Mouse (Mus musculus) liver, embryonic 12.5 days (tissue): ENCODE data around the gene Ankrd13b. TPM values are rescaled to one million over a fixed set of nuclear protein-coding genes. Genes with fewer than 3 reads are reported as not detected.
A peak's percentile ranks its signal among the peaks of the same experiment; 100 is the strongest.

Experiments used
- ATAC-seq: fragments of 200-750 bp; cut with Nextera tagmentation; 2 replicates; pipeline ENCODE4 v1.8.0; 2017; ENCODE audit warnings: moderate number of reproducible peaks, mild to moderate bottlenecking, moderate library complexity
- H3K27ac ChIP-seq: fragments of 300-500 bp; sonication (generic); 2 replicates; pipeline ENCODE4 v1.5.1; 2016; ENCODE audit warnings: mild to moderate bottlenecking
- H3K27me3 ChIP-seq: fragments of 300-500 bp; sonication (generic); replicated peaks from 2 replicates; pipeline ENCODE4 v1.6.1; 2016; ENCODE audit warnings: mild to moderate bottlenecking, moderate library complexity
- H3K36me3 ChIP-seq: fragments of 300-500 bp; sonication (generic); 2 replicates; pipeline ENCODE4 v1.6.1; 2016; ENCODE audit warnings: mild to moderate bottlenecking, moderate library complexity
- H3K4me1 ChIP-seq: fragments of 300-500 bp; sonication (generic); 2 replicates; pipeline ENCODE4 v1.6.1; 2016
- H3K4me2 ChIP-seq: fragments of 300-500 bp; sonication (generic); 2 replicates; pipeline ENCODE4 v1.6.1; 2016; ENCODE audit warnings: mild to moderate bottlenecking, moderate library complexity
- H3K4me3 ChIP-seq: fragments of 300-500 bp; sonication (generic); 2 replicates; pipeline ENCODE4 v1.5.1; 2016; ENCODE audit warnings: mild to moderate bottlenecking, moderate library complexity
- H3K9ac ChIP-seq: fragments of 300-500 bp; sonication (generic); 2 replicates; pipeline ENCODE4 v1.6.1; 2016; ENCODE audit warnings: mild to moderate bottlenecking, moderate library complexity
- H3K9me3 ChIP-seq: fragments of 300-500 bp; sonication (generic); replicated peaks from 2 replicates; pipeline ENCODE4 v1.6.1; 2016; ENCODE audit warnings: mild to moderate bottlenecking, moderate library complexity
- WGBS: fragments of 180-500 bp; shearing (Covaris S2); methylation state at CpG from one replicate; pipeline ENCODE4 v1.1.7; 2016; ENCODE audit not compliant: insufficient replicate concordance; 5-methylcytosine and 5-hydroxymethylcytosine counted together
- polyA plus RNA-seq: library from polyadenylated mRNA; unstranded; fragments of >200 nt; fragmentation: Nextera tagmentation; extraction: Ambion mirVana; gene quantifications from 2 replicates; pipeline ENCODE4 v1.2.1, GENCODE M21; 2016

Gene Ankrd13b
- polyA plus RNA-seq, 1 experiment from 2014 or later, result 2.1 TPM

DNA sequence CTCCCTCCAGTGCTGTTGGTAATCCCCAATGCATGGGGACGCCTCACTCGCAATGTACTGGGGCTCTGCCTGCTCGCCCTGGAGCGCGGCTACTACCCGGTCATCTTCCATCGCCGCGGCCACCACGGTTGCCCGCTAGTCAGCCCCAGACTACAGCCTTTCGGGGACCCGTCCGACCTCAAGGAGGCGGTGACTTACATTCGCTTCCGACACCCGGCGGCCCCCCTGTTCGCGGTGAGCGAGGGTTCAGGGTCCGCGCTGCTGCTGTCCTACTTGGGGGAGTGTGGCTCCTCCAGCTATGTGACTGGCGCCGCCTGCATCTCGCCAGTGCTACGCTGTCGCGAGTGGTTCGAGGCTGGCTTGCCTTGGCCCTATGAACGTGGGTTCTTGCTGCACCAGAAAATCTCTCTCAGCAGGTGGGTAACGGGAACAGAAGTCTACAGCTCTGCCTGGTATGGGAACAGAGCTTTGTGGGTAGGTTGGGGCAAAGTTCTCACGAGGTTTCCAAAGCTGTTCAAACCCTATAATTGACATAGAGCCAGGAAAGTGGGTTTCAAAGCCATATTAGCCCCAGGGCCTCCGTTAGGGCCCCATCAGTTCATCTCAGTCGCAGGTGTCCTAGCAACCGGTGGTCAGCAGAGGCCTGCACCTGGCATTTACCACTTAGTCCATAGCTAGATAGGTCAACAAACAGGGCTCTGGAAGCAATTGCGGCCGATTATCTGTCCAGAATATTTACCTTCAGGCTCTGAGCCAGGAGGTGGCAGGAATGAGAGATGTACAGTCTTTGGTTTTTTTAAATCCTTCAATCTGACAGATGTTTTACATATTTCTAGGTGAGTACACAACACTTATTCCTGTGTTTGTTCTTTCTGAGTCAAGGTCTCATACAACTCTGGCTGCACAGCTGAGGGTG lies 26.4 kb upstream of the Ankrd13b start, which contains the start of gene Trp53i13:
Gene Trp53i13, minus strand, starts transcription at position 344 of the 916 bp plus-strand sequence.
- no peaks in the 10 kb centered on the region for H3K36me3 ChIP-seq
- peaks cover 66% of the 10 kb centered on the region for H3K4me1 ChIP-seq
- H3K9ac ChIP-seq, result peak within 1 kb of the TSS; percentile 67
- peak within 1 kb of the TSS; percentile 69 for H3K27ac ChIP-seq
- no peaks in the 10 kb centered on the region for H3K9me3 ChIP-seq
- no peak for ATAC-seq
- WGBS, result 13% methylated on average over 39 of the region's 39 CpGs
- H3K4me3 ChIP-seq, result peak within 1 kb of the TSS; percentile 72
- H3K4me2 ChIP-seq, result peak within 1 kb of the TSS; percentile 97
- H3K27me3 ChIP-seq, result peaks cover 55% of the 10 kb centered on the region

GRCm38 (mm10) chr11:77514832-77515636 lies 25.6 kb upstream of the Ankrd13b start, which contains the start of gene Abhd15:
Gene Abhd15 (plus strand): TSS chr11:77515121.
- H3K27ac ChIP-seq, result peak within 1 kb of the TSS; percentile 69
- peaks cover 55% of the 10 kb centered on the region for H3K27me3 ChIP-seq
- under 1% methylated on average over 72 of the region's 72 CpGs for WGBS

DNA sequence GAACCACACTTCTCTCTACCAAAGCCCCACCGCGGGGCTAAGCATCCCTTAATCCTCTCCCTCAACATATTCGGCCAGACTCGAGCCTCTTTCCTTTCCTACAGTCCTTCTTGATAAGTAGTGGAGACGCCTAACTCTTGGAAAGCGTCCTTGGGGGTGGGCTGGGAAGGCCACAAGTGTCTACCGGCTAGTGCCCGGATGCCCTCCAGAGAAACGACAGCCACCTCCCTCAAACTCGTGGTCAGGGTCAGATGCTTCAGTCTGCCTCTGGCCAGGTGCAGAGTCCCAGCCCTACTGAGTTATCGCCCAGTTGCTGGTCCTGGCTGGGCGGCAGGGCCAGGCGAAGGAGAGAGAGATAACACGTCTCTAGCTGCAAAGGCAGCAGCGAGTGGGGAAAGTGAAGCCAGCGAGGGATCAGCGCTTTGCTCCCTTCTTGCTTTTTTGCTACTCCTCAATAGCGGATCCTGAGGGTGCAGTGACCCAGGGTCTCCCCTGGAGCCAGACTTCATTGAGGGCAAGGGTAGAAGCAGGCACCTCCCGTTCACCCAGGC lies 24.9 kb upstream of the Ankrd13b start:
- Histone ChIP-seq H3K4me3 (peak overlapping the region; percentile 72), H3K36me3 (no peaks in the 10 kb centered on the region), H3K9me3 (no peaks in the 10 kb centered on the region), H3K27me3 (peaks cover 53% of the 10 kb centered on the region), H3K27ac (peak overlapping the region; percentile 69), H3K4me2 (peak overlapping the region; percentile 97), H3K9ac (peak overlapping the region; percentile 67), H3K4me1 (peaks cover 56% of the 10 kb centered on the region)
- 3% methylated on average over 19 of the region's 19 CpGs for WGBS
- ATAC-seq, result peak; percentile 53

More at GRCm38 (mm10) chr11:77514832-77515636, 25.6 kb upstream of the Ankrd13b start, which contains the start of gene Abhd15:
- ATAC-seq, result peak; percentile 51
- H3K36me3 ChIP-seq, result no peaks in the 10 kb centered on the region
- no peaks in the 10 kb centered on the region for H3K9me3 ChIP-seq
- peak within 1 kb of the TSS; percentile 72 for H3K4me3 ChIP-seq
- H3K4me1 ChIP-seq, result peaks cover 62% of the 10 kb centered on the region
- H3K4me2 ChIP-seq, result peak within 1 kb of the TSS; percentile 97
- H3K9ac ChIP-seq, result peak within 1 kb of the TSS; percentile 74

DNA sequence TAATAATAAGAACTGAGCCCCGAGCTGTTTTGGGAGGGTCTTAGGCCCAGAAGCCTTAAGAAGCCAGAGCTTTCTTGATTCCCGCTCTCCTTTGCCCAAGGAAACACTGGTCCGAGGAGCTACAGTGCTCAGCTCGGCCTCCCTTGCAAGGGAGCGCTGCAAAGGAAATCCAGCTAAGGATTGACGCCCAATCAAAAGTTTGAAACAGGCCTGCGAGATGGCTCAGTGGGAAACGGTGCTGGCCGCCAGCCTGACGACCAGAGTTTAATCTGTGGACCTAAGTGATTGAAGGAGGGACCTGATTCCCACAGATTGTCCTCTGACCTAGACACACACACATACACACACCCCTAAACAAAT lies 24.3 kb upstream of the Ankrd13b start:
- no peaks in the 10 kb centered on the region for H3K9me3 ChIP-seq
- no peak for ATAC-seq
- peak overlapping the region; percentile 50 for H3K27ac ChIP-seq
- H3K9ac ChIP-seq, result peak overlapping the region; percentile 74
- H3K27me3 ChIP-seq, result peaks cover 47% of the 10 kb centered on the region
- peaks cover 54% of the 10 kb centered on the region for H3K4me1 ChIP-seq
- peak overlapping the region; percentile 72 for H3K4me3 ChIP-seq
- WGBS, result 10% methylated on average over 10 of the region's 10 CpGs
- H3K36me3 ChIP-seq, result no peaks in the 10 kb centered on the region
- peak overlapping the region; percentile 97 for H3K4me2 ChIP-seq

DNA sequence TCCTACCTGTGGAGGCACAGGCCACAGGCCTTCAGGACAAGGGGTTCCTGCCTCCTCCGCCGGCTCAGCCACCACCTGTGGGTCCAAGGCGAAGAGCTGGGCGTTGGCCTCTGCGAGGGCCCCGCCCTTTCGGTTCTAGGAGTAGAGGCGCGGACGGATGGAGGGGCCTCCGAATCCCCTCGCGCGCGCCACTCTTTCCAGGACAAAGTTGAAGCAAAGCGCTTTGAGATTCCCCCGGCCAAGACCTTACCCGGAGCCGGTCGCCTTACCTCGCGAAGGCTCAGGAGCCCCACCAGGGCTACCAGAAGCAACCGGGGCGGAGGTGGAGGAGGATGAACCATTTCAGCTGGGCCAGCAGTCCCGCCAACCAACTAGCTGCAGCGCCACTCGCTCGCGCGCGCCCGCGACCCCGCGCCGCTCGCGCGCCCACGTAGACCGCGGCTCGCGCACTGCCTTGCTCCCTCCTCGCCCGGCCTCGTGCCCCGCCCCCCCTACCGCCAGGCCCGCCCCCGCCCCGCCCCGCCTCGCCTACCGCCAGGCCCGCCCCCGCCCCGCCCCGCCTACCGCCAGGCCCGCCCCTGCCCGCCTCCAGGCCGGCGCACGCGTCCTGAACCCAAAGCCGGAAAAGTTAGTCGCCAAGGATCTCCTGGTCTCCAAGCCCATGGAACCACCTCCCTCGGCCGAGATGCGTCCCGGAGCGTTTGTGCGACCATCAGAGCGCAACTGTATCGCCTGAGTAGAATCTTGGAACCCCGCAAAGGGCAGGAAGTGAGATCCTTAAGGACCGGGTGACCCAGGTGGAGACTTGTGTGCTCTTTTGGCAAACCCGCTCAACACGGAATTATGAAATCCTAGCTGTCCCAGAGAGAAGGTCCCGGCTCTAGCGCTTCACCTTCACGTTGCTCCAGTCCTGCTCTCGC lies 23.7 kb upstream of the Ankrd13b start:
- H3K27ac ChIP-seq, result peak overlapping the region; percentile 83

DNA sequence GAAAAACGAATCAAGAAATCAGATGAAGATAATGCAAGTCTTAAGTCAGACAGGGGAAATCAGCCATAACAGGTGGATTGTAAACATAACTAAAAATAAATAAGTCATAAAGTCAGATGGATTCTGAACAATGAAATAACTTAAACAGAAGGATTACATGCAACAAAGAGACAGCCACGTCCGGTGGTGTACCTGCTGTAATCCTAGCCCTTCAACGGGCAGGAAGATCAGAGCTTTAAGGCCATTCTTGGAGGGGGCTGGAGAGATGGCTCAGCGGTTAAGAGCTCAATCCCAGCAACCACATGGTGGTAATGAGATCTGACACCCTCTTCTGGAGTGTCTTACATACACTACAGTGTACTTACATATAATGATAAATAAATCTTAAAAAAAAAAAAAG lies 21.9 kb upstream of the Ankrd13b start:
- ATAC-seq, result no peak
- H3K27ac ChIP-seq, result no peak overlapping the region
- WGBS, result 69% methylated on average over 5 of the region's 5 CpGs
- no peaks in the 10 kb centered on the region for H3K9me3 ChIP-seq
- H3K4me3 ChIP-seq, result no peak overlapping the region
- H3K4me2 ChIP-seq, result no peak overlapping the region
- H3K27me3 ChIP-seq, result peaks cover 23% of the 10 kb centered on the region
- peaks cover 46% of the 10 kb centered on the region for H3K4me1 ChIP-seq
- H3K36me3 ChIP-seq, result peaks cover 13% of the 10 kb centered on the region
- H3K9ac ChIP-seq, result no peak overlapping the region

More for the DNA sequence above, 23.7 kb upstream of the Ankrd13b start:
- H3K9ac ChIP-seq, result peak overlapping the region; percentile 74
- ATAC-seq, result peak; percentile 80
- peak overlapping the region; percentile 72 for H3K4me3 ChIP-seq
- H3K4me2 ChIP-seq, result peak overlapping the region; percentile 97
- peaks cover 41% of the 10 kb centered on the region for H3K27me3 ChIP-seq
- under 1% methylated on average over 65 of the region's 84 CpGs for WGBS
- no peaks in the 10 kb centered on the region for H3K36me3 ChIP-seq
- H3K4me1 ChIP-seq, result peaks cover 53% of the 10 kb centered on the region
- H3K9me3 ChIP-seq, result no peaks in the 10 kb centered on the region

GRCm38 (mm10) chr11:77508068-77509021 lies 18.9 kb upstream of the Ankrd13b start:
- no peaks in the 10 kb centered on the region for H3K27me3 ChIP-seq
- H3K4me2 ChIP-seq, result peak overlapping the region; percentile 73
- H3K4me1 ChIP-seq, result peaks cover 18% of the 10 kb centered on the region
- no peak overlapping the region for H3K27ac ChIP-seq
- 23% methylated on average over 49 of the region's 49 CpGs for WGBS
- no peaks in the 10 kb centered on the region for H3K9me3 ChIP-seq
- H3K9ac ChIP-seq, result peak overlapping the region; percentile 55; the same call in 1 of the 2 replicates
- peaks cover 43% of the 10 kb centered on the region for H3K36me3 ChIP-seq
- peak overlapping the region; percentile 37 for H3K4me3 ChIP-seq
- ATAC-seq, result peak; percentile 62

- H3K9ac ChIP-seq, result no peak overlapping the region
- ATAC-seq, result no peak
- 65% methylated on average over 4 of the region's 4 CpGs for WGBS
These were observed 17.9 kb upstream of the Ankrd13b start for GRCm38 (mm10) chr11:77507426-77507825.

DNA sequence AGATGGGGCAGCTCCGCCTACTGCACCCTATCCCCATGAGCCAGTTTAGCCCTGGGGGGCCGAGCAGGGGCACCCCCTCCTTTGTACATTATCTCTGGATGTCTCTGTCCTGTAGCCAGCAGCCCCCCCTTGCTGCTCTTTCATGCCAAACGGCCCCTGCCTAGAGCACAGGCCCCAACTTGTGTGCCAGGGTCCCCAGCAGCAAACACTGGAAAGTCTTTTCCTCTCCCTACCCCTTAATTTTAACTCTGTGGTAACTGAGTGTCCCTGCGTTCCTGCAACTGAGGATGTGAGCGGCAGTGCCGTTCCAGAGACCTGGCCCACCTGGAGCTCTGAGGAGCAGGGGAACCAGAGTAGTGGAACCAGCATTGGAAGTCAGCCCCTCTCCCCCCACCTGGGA lies 17.5 kb upstream of the Ankrd13b start:
- H3K36me3 ChIP-seq, result peaks cover 56% of the 10 kb centered on the region
- no peaks in the 10 kb centered on the region for H3K27me3 ChIP-seq
- H3K9ac ChIP-seq, result no peak overlapping the region
- WGBS, result 81% methylated on average over 6 of the region's 6 CpGs
- peaks cover 10% of the 10 kb centered on the region for H3K4me1 ChIP-seq
- H3K4me3 ChIP-seq, result no peak overlapping the region
- no peak overlapping the region for H3K27ac ChIP-seq
- ATAC-seq, result no peak
- no peak overlapping the region for H3K4me2 ChIP-seq
- H3K9me3 ChIP-seq, result no peaks in the 10 kb centered on the region

More at GRCm38 (mm10) chr11:77507426-77507825, 17.9 kb upstream of the Ankrd13b start:
- Histone ChIP-seq H3K4me1 (peaks cover 14% of the 10 kb centered on the region), H3K4me2 (no peak overlapping the region), H3K27me3 (no peaks in the 10 kb centered on the region), H3K36me3 (peaks cover 52% of the 10 kb centered on the region), H3K27ac (no peak overlapping the region), H3K4me3 (no peak overlapping the region), H3K9me3 (no peaks in the 10 kb centered on the region)

DNA sequence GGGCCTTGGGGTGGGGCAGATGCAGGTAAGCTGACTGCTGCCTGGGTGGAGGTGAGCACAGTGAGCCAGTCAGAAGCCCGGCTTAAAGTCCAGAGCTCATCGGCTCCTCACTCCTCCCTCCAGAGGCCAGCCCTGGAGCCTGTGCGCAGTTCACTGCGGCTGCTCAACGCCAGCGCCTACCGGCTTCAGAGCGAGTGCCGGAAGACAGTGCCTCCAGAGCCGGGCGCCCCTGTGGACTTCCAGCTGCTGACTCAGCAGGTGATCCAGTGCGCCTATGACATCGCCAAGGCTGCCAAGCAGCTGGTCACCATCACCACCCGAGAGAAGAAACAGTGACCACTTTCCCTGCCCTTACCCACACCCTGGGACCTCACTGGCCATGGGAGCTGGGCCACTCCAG lies 16.8 kb upstream of the Ankrd13b start:
- Histone ChIP-seq H3K9me3 (no peaks in the 10 kb centered on the region), H3K27ac (no peak overlapping the region), H3K36me3 (peaks cover 58% of the 10 kb centered on the region), H3K9ac (no peak overlapping the region), H3K4me2 (no peak overlapping the region), H3K27me3 (no peaks in the 10 kb centered on the region), H3K4me1 (peaks cover 11% of the 10 kb centered on the region), H3K4me3 (no peak overlapping the region)
- no peak for ATAC-seq
- WGBS, result 88% methylated on average over 14 of the region's 14 CpGs
